In the genomic region with DNA sequence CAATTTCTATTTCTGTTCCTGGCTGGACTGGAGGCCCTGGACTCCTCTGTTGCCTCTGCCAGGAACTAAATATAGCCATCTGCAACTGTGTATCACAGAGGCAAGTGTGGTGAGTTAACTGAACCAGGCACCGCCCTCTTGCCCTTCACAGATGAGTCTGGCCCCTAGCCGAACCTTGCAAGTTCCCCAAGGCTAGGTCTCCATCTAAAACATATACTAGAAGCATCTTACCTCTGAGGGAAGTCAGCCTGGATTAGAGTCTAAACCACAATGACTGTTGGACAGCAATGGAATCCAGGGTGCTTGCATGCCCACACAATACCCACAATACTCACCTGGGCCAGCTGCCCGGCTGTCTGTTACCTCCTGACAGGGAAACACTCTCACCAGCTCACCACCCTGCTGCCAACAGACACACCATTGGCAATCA, we compare ENCODE assay signal across 10 mouse cellular contexts. TPM values are rescaled to one million over a fixed set of nuclear protein-coding genes. Genes with fewer than 3 reads are reported as not detected.
DNase-seq lines count a peak whose midpoint lies in the region; ATAC-seq and TF ChIP-seq lines count a peak whose summit lies in the region.
"Had no signal": no experiment of that assay in that cellular context is flagged by ENCODE, and none has a peak within 500 bp of the region (broad histone marks: within the 10 kb centered on the region; RNA-seq: fewer than 3 reads in every experiment).

No protein-coding gene starts in this region.

- TF ChIP-seq POLR2A in small intestine, adult 2 months (IDR thresholded peaks at IDR 0.05; ENCODE audit: low read depth, low read length) = no peak

- H3K27me3 ChIP-seq in midbrain, embryonic 15.5 days (replicated peaks) = no peaks in the 10 kb centered on the region
- H3K27me3 ChIP-seq in midbrain, embryonic 13.5 days = peaks cover 7% of the 10 kb centered on the region; the same call in 1 of the 2 replicates
- no peaks in the 10 kb centered on the region; the same call in 1 of the 2 replicates for H3K27me3 ChIP-seq in small intestine, adult 2 months (ENCODE audit: control insufficient read depth, insufficient read depth, low read length)

- H3K27ac ChIP-seq in midbrain, embryonic 15.5 days = 0 out of 2 replicates have a peak overlapping the region, but pooled peaks have one; percentile 48
- H3K27ac ChIP-seq in midbrain, embryonic 13.5 days = no peak overlapping the region
- H3K27ac ChIP-seq in small intestine, adult 2 months (ENCODE audit: insufficient read depth, low read depth, low read length) = peak overlapping the region; percentile 17; the same call in 1 of the 2 replicates

- no peak overlapping the region for H3K4me2 ChIP-seq in midbrain, embryonic 15.5 days
- no peak overlapping the region for H3K4me2 ChIP-seq in midbrain, embryonic 13.5 days (replicated peaks)
- H3K4me2 ChIP-seq: hindbrain, embryonic 13.5 days had no signal

- peaks cover 34% of the 10 kb centered on the region for H3K4me1 ChIP-seq in midbrain, embryonic 15.5 days
- H3K4me1 ChIP-seq in midbrain, embryonic 13.5 days (replicated peaks) = peaks cover 50% of the 10 kb centered on the region
- peaks cover 45% of the 10 kb centered on the region for H3K4me1 ChIP-seq in small intestine, adult 2 months (ENCODE audit: control insufficient read depth, insufficient read depth, insufficient read length, low read length)

- peak; percentile 75 for DNase-seq in gastrocnemius, adult 18-20 months (ENCODE audit: low spot score)
- DNase-seq in gastrocnemius, postnatal 4 days (ENCODE audit: low spot score in 2 of 2) = no peak
- peak; percentile 76 to 80 for DNase-seq in heart, adult 9 months (ENCODE audit: low spot score in 2 of 2)
- no peak for DNase-seq in MN1 (ENCODE audit: low spot score)
- no peak for DNase-seq in B cell, adult 2 months
- DNase-seq: cerebellum, adult 11-12 months had no signal

- no peaks in the 10 kb centered on the region for H3K36me3 ChIP-seq in midbrain, embryonic 15.5 days (replicated peaks)
- no peaks in the 10 kb centered on the region for H3K36me3 ChIP-seq in midbrain, embryonic 13.5 days
- no peaks in the 10 kb centered on the region for H3K36me3 ChIP-seq in small intestine, adult 2 months (ENCODE audit: control insufficient read depth, insufficient read depth, low read length)
- H3K36me3 ChIP-seq: hindbrain, embryonic 13.5 days had no signal

- no peak overlapping the region for H3K4me3 ChIP-seq in midbrain, embryonic 15.5 days
- H3K4me3 ChIP-seq in midbrain, embryonic 13.5 days (replicated peaks) = no peak overlapping the region
- H3K4me3 ChIP-seq in small intestine, adult 2 months (ENCODE audit: low read depth, low read length) = no peak overlapping the region
- H3K4me3 ChIP-seq: hindbrain, embryonic 13.5 days had no signal

- 88% methylated on average over 3 of the region's 3 CpGs for WGBS in midbrain, embryonic 15.5 days
- 87% methylated on average over 3 of the region's 3 CpGs for WGBS in midbrain, embryonic 13.5 days
- 21% methylated on average over 3 of the region's 3 CpGs for WGBS in small intestine, adult 2 months

- no peak for TF ChIP-seq CTCF in small intestine, adult 2 months (IDR thresholded peaks at IDR 0.05; ENCODE audit: extremely low read depth, insufficient read length, insufficient replicate concordance, low read depth, low read length)

- no peaks in the 10 kb centered on the region for H3K9me3 ChIP-seq in midbrain, embryonic 15.5 days
- H3K9me3 ChIP-seq in midbrain, embryonic 13.5 days = no peaks in the 10 kb centered on the region
- H3K9me3 ChIP-seq: hindbrain, embryonic 13.5 days had no signal

- ATAC-seq in midbrain, embryonic 15.5 days (replicated peaks) = no peak
- ATAC-seq in midbrain, embryonic 13.5 days = no peak

- no peak overlapping the region for H3K9ac ChIP-seq in midbrain, embryonic 15.5 days
- H3K9ac ChIP-seq in midbrain, embryonic 13.5 days (replicated peaks) = no peak overlapping the region
- H3K9ac ChIP-seq: hindbrain, embryonic 13.5 days had no signal

RNA-seq across cellular contexts. Expression of a gene that starts 30.7 kb away (rescaled TPM):
- 1 to 10 TPM; 1.8 TPM for total RNA-seq in gastrocnemius, adult 18-20 months (2021)
- total RNA-seq in gastrocnemius, postnatal 4 days (2021) = 10 to 100 TPM; 35.8 to 38.1 TPM
- 21.9 and 22.0 TPM in 2 replicates for polyA plus RNA-seq in midbrain, embryonic 15.5 days (2015; fragmentation: Nextera tagmentation; extraction: Ambion mirVana)
- 16.3 and 17.4 TPM in 2 replicates for polyA plus RNA-seq in midbrain, embryonic 13.5 days (2015; fragmentation: Nextera tagmentation; extraction: Ambion mirVana)
- polyA plus RNA-seq in small intestine, adult 2 months (2012; rRNA removed) = 3.3 and 5.9 TPM in 2 replicates

Comparison
In these comparisons a context has a peak if more than half of its experiments do, and no peak if none do; other contexts are left out.
1. DNase-seq: peak in gastrocnemius, adult 18-20 months (single experiment) and heart, adult 9 months (2 of 2); none in gastrocnemius, postnatal 4 days (0 of 2), MN1 (single experiment) and B cell, adult 2 months (0 of 2).